Mouse (Mus musculus): ENCODE data around the gene Ralb.

DNA sequence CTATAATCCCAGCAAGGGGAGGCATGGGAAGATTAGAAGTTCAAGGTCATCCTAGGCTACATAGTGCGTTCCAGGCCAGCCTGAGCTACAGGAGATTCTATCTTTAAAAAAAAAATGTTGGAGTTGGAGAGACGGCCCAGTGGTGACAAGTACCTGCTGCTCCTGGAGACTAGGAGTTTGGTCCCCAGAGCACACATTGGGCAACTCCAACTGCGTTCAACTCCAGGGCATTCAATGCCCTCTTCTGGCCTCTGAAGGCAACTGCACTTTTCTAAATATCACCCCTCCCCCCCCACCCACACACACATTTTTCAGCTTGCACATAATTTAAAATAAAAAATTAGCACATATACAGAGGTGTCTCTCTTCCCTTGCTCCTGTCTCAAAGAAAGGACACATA is 21.7 kb downstream of the Ralb start:
- TF ChIP-seq CTCF (IDR thresholded peaks at IDR 0.05; ENCODE audit: insufficient read depth, low read depth, low read length) (0 out of 2 replicates have a peak, but pooled peaks have one; percentile 28), POLR2A (IDR thresholded peaks at IDR 0.05; ENCODE audit: insufficient read depth, low read depth, low read length) (no peak)

Measured in olfactory bulb, adult 2 months (tissue).